Mouse (Mus musculus): ENCODE measurements around the gene Eif1ad. TPM values are rescaled to one million over a fixed set of nuclear protein-coding genes. Genes with fewer than 3 reads are reported as not detected.

Eif1ad gene
- polyA plus RNA-seq, 1 experiment from 2014 or later = 64.3 TPM

DNA sequence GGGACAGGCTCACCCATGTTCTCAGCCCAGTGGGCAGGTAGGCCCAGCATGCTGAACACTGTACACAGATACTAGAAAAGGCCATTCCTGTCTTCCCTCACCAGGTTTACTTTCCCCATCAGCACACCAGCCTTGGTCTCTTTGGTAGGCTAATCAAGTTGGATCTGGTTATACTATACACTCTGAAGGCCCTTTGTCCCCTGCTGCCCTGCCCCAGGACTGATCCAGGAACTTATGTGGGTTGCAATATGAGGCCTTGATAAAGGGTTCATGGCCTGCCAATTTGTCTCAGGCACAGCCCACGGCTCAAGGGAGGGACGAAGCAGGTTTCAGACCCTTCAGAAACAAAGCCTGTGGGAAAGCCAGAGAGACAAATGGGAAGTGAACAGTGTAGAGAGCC, 12.9 kb upstream of the Eif1ad start:
- Histone ChIP-seq H3K4me2 (no peak overlapping the region), H3K27ac (no peak overlapping the region), H3K4me1 (peaks cover 7% of the 10 kb centered on the region), H3K27me3 (peaks cover 3% of the 10 kb centered on the region; the same call in 1 of the 2 replicates), H3K9ac (no peak overlapping the region), H3K4me3 (no peak overlapping the region), H3K36me3 (ENCODE audit: poor library complexity, severe bottlenecking) (no peaks in the 10 kb centered on the region), H3K9me3 (replicated peaks) (no peaks in the 10 kb centered on the region)
- WGBS = 81% methylated on average over 2 of the region's 2 CpGs
- no peak for ATAC-seq

- Histone ChIP-seq H3K9ac (no peak overlapping the region), H3K4me2 (no peak overlapping the region), H3K27me3 (no peaks in the 10 kb centered on the region), H3K4me1 (no peaks in the 10 kb centered on the region), H3K36me3 (ENCODE audit: poor library complexity, severe bottlenecking) (peaks cover 6% of the 10 kb centered on the region; the same call in 1 of the 2 replicates), H3K27ac (no peak overlapping the region), H3K4me3 (no peak overlapping the region), H3K9me3 (replicated peaks) (no peaks in the 10 kb centered on the region)
- no CpG with 5 or more reads among the region's 1 CpGs for WGBS
- no peak for ATAC-seq
Observed at GRCm38 (mm10) chr19:5356080-5356479, 10.5 kb upstream of the Eif1ad start.

GRCm38 (mm10) chr19:5362186-5362585, 4.4 kb upstream of the Eif1ad start:
- Histone ChIP-seq H3K36me3 (ENCODE audit: poor library complexity, severe bottlenecking) (peaks cover 31% of the 10 kb centered on the region), H3K27me3 (no peaks in the 10 kb centered on the region), H3K9me3 (replicated peaks) (no peaks in the 10 kb centered on the region), H3K4me3 (no peak overlapping the region), H3K4me1 (peaks cover 8% of the 10 kb centered on the region), H3K4me2 (no peak overlapping the region), H3K9ac (no peak overlapping the region), H3K27ac (no peak overlapping the region)
- WGBS = 83% methylated on average over 2 of the region's 2 CpGs
- ATAC-seq = no peak

DNA sequence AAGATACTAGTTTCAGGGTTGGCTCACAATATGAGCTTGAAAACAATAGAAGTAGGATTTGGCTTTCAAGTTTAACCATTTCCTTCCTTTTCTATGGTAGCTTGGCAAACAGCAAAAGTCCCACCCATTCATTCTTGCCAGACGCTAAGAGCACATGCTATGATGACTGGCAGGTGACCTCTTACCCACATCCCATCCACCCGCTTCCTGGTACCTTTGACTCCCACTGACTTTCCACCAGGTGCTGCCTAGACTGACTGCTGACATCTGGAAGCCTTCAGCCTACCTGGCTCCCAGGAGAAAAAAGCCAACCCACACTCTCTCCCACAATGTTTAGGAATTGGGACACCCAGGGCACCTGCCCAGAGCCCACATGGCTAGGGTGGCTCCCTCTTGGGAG, 2.4 kb upstream of the Eif1ad start:
- WGBS = 97% methylated on average over 2 of the region's 2 CpGs
- no peak overlapping the region for H3K4me2 ChIP-seq
- no peak overlapping the region for H3K27ac ChIP-seq
- H3K9me3 ChIP-seq (replicated peaks) = no peaks in the 10 kb centered on the region
- H3K4me1 ChIP-seq = peaks cover 23% of the 10 kb centered on the region
- H3K27me3 ChIP-seq = no peaks in the 10 kb centered on the region
- no peak overlapping the region for H3K9ac ChIP-seq
- no peak overlapping the region for H3K4me3 ChIP-seq
- no peak for ATAC-seq
- H3K36me3 ChIP-seq (ENCODE audit: poor library complexity, severe bottlenecking) = peaks cover 43% of the 10 kb centered on the region

GRCm38 (mm10) chr19:5365751-5366150, 790 bp upstream of the Eif1ad start:
- Histone ChIP-seq H3K36me3 (ENCODE audit: poor library complexity, severe bottlenecking) (peaks cover 52% of the 10 kb centered on the region), H3K4me1 (peaks cover 23% of the 10 kb centered on the region), H3K9me3 (replicated peaks) (no peaks in the 10 kb centered on the region), H3K4me3 (peak overlapping the region; percentile 98), H3K27ac (peak overlapping the region; percentile 93; the same call in 1 of the 2 replicates), H3K9ac (peak overlapping the region; percentile 92), H3K27me3 (no peaks in the 10 kb centered on the region), H3K4me2 (peak overlapping the region; percentile 91)
- 15% methylated on average over 11 of the region's 11 CpGs for WGBS
- no peak for ATAC-seq

GRCm38 (mm10) chr19:5367053-5367359, 465 bp downstream of the Eif1ad start, which contains the start of gene Banf1:
Banf1 (minus strand) TSS chr19:5367168.
- Histone ChIP-seq H3K4me1 (peaks cover 23% of the 10 kb centered on the region), H3K27ac (peak within 1 kb of the TSS; percentile 93), H3K9me3 (replicated peaks) (no peaks in the 10 kb centered on the region), H3K27me3 (no peaks in the 10 kb centered on the region), H3K4me3 (peak within 1 kb of the TSS; percentile 98), H3K4me2 (peak within 1 kb of the TSS; percentile 91), H3K9ac (peak within 1 kb of the TSS; percentile 92), H3K36me3 (ENCODE audit: poor library complexity, severe bottlenecking) (peaks cover 62% of the 10 kb centered on the region)
- ATAC-seq = no peak
- WGBS = 0% methylated on average over 33 of the region's 33 CpGs

GRCm38 (mm10) chr19:5367455-5367854, 914 bp downstream of the Eif1ad start:
- H3K9ac ChIP-seq = peak overlapping the region; percentile 92
- peaks cover 67% of the 10 kb centered on the region for H3K36me3 ChIP-seq (ENCODE audit: poor library complexity, severe bottlenecking)
- H3K4me2 ChIP-seq = peak overlapping the region; percentile 91
- peak overlapping the region; percentile 98 for H3K4me3 ChIP-seq
- no peaks in the 10 kb centered on the region for H3K9me3 ChIP-seq (replicated peaks)
- 10% methylated on average over 11 of the region's 11 CpGs for WGBS
- H3K27ac ChIP-seq = peak overlapping the region; percentile 93; the same call in 1 of the 2 replicates
- H3K4me1 ChIP-seq = peaks cover 23% of the 10 kb centered on the region
- H3K27me3 ChIP-seq = no peaks in the 10 kb centered on the region
- ATAC-seq = no peak

GRCm38 (mm10) chr19:5370932-5371331, 4.4 kb downstream of the Eif1ad start:
- Histone ChIP-seq H3K27ac (no peak overlapping the region), H3K27me3 (no peaks in the 10 kb centered on the region), H3K4me2 (no peak overlapping the region), H3K4me1 (peaks cover 17% of the 10 kb centered on the region), H3K9me3 (replicated peaks) (no peaks in the 10 kb centered on the region), H3K9ac (no peak overlapping the region), H3K4me3 (no peak overlapping the region), H3K36me3 (ENCODE audit: poor library complexity, severe bottlenecking) (peaks cover 63% of the 10 kb centered on the region)
- WGBS = 90% methylated on average over 3 of the region's 3 CpGs
- no peak for ATAC-seq

DNA sequence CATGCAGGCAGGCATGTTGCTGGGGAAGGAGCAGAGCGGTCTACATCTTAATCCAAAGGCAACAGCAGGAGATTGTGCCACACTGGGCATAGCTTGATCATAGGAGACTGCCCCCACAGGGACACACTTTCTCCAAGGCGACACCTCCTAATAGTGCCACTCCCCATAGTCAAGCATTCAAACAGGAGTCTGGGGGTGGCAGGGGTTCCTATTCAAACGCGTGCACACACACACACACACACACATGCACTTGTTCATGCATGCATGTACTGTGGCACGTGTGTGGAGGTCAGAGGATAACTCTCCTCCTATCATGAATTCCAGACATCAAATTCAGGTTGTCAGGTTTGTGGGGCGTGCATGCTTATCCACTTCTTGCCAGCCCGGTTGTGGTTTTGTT, 6.2 kb downstream of the Eif1ad start:
- Histone ChIP-seq H3K9me3 (replicated peaks) (no peaks in the 10 kb centered on the region), H3K27ac (no peak overlapping the region), H3K9ac (no peak overlapping the region), H3K27me3 (no peaks in the 10 kb centered on the region), H3K4me2 (no peak overlapping the region), H3K4me3 (no peak overlapping the region), H3K36me3 (ENCODE audit: poor library complexity, severe bottlenecking) (peaks cover 76% of the 10 kb centered on the region), H3K4me1 (peaks cover 11% of the 10 kb centered on the region)
- ATAC-seq = no peak
- 94% methylated on average over 7 of the region's 7 CpGs for WGBS

DNA sequence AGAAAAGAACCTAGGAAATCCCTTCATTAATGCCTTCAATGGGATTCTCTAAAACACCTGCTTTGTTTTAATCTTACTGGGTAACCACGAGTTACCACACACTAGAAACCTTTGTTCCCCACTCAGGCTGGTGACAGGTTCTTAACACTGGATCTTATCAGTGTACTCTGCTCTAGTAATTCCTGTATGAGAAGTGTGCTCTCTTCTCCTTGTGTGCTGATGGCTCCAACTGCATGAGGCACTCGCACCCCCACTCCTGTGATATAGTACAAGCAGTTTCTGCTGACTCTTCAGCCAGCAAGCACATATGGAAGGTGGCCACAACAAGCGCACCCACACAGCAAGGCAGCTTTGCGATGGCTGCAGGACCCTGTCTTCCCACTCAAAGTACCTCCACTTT, 7.6 kb downstream of the Eif1ad start:
- ATAC-seq = no peak
- Histone ChIP-seq H3K27me3 (no peaks in the 10 kb centered on the region), H3K9me3 (replicated peaks) (no peaks in the 10 kb centered on the region), H3K27ac (no peak overlapping the region), H3K9ac (no peak overlapping the region), H3K36me3 (ENCODE audit: poor library complexity, severe bottlenecking) (peaks cover 78% of the 10 kb centered on the region), H3K4me3 (no peak overlapping the region), H3K4me1 (no peaks in the 10 kb centered on the region), H3K4me2 (no peak overlapping the region)
- WGBS = 78% methylated on average over 4 of the region's 4 CpGs

- H3K4me2 ChIP-seq = no peak overlapping the region
- no peak overlapping the region for H3K9ac ChIP-seq
- H3K9me3 ChIP-seq (replicated peaks) = no peaks in the 10 kb centered on the region
- H3K27me3 ChIP-seq = no peaks in the 10 kb centered on the region
- H3K36me3 ChIP-seq (ENCODE audit: poor library complexity, severe bottlenecking) = peaks cover 78% of the 10 kb centered on the region
- no peak overlapping the region for H3K4me3 ChIP-seq
- WGBS = 81% methylated on average over 4 of the region's 4 CpGs
- no peak for ATAC-seq
- H3K27ac ChIP-seq = no peak overlapping the region
- no peaks in the 10 kb centered on the region for H3K4me1 ChIP-seq
Observed at GRCm38 (mm10) chr19:5374748-5375147, 8.2 kb downstream of the Eif1ad start.

- no peaks in the 10 kb centered on the region for H3K9me3 ChIP-seq (replicated peaks)
- ATAC-seq = no peak
- no peak overlapping the region for H3K4me2 ChIP-seq
- peaks cover 81% of the 10 kb centered on the region for H3K36me3 ChIP-seq (ENCODE audit: poor library complexity, severe bottlenecking)
- no peak overlapping the region for H3K27ac ChIP-seq
- no peaks in the 10 kb centered on the region for H3K27me3 ChIP-seq
- no peaks in the 10 kb centered on the region for H3K4me1 ChIP-seq
- H3K9ac ChIP-seq = no peak overlapping the region
- no peak overlapping the region for H3K4me3 ChIP-seq
- WGBS = 87% methylated on average over 1 of the region's 1 CpGs
Observed at GRCm38 (mm10) chr19:5377446-5377845, 10.9 kb downstream of the Eif1ad start.

GRCm38 (mm10) chr19:5383326-5383725, 16.8 kb downstream of the Eif1ad start:
- ATAC-seq = no peak
- 95% methylated on average over 12 of the region's 12 CpGs for WGBS
- H3K9ac ChIP-seq = no peak overlapping the region
- H3K4me2 ChIP-seq = no peak overlapping the region
- no peak overlapping the region for H3K4me3 ChIP-seq
- no peak overlapping the region for H3K27ac ChIP-seq
- no peaks in the 10 kb centered on the region for H3K9me3 ChIP-seq (replicated peaks)
- H3K36me3 ChIP-seq (ENCODE audit: poor library complexity, severe bottlenecking) = peaks cover 81% of the 10 kb centered on the region
- peaks cover 18% of the 10 kb centered on the region for H3K4me1 ChIP-seq
- no peaks in the 10 kb centered on the region for H3K27me3 ChIP-seq
